Mouse (Mus musculus): ENCODE measurements around the gene Slc46a3.

Gene Slc46a3

GRCm38 (mm10) chr5:147845319-147845718 lies 49.3 kb downstream of the Slc46a3 start:
- in situ Hi-C loops (cut with MboI) = no loop called here

- in situ Hi-C loops (cut with MboI) = no loop called here
These were observed 51.3 kb downstream of the Slc46a3 start for GRCm38 (mm10) chr5:147843340-147843739.

GRCm38 (mm10) chr5:147839418-147839817 lies 55.2 kb downstream of the Slc46a3 start:
- in situ Hi-C loops (cut with MboI) = no loop called here

GRCm38 (mm10) chr5:147834841-147835500 lies 59.6 kb downstream of the Slc46a3 start:
- in situ Hi-C loops (cut with MboI) = no loop called here

GRCm38 (mm10) chr5:147832842-147833241 lies 61.8 kb downstream of the Slc46a3 start:
- in situ Hi-C loops (cut with MboI) = no loop called here

- in situ Hi-C loops (cut with MboI) = no loop called here
These were observed 65.8 kb downstream of the Slc46a3 start for GRCm38 (mm10) chr5:147828846-147829245.
